Mouse (Mus musculus): ENCODE results near the gene Tmem129. TPM values are rescaled to one million over a fixed set of nuclear protein-coding genes. Genes with fewer than 3 reads are reported as not detected.
A peak's percentile ranks its signal among the peaks of the same experiment; 100 is the strongest.

The Tmem129 gene
- total and polyA plus RNA-seq, 3 experiments: 40.2 to 51.3 TPM; not detected in 1

- TF ChIP-seq USF1 (IDR thresholded peaks at IDR 0.05; ENCODE audit: low read depth, low read length) (no peak), RAD21 (IDR thresholded peaks at IDR 0.05; ENCODE audit: low read depth, low read length) (no peak), CTCF (IDR thresholded peaks at IDR 0.05 in 2 of 3, conservative IDR thresholded peaks at IDR 0.05 in 1 of 3; ENCODE audit: control insufficient read depth in 1 of 3, insufficient read depth in 1 of 3, low read depth in 2 of 3, low read length in 3 of 3, poor library complexity in 1 of 3, severe bottlenecking in 1 of 3) (no peak), TCF12 (IDR thresholded peaks at IDR 0.05; ENCODE audit: low read depth, low read length) (no peak), MXI1 (IDR thresholded peaks at IDR 0.05; ENCODE audit: low read depth, low read length) (0 out of 2 replicates have a peak, but pooled peaks have one; percentile 9), JUND (IDR thresholded peaks at IDR 0.05; ENCODE audit: low read depth, low read length) (no peak), MAFK (IDR thresholded peaks at IDR 0.05; ENCODE audit: borderline replicate concordance, low read depth, low read length) (no peak), POLR2A (IDR thresholded peaks at IDR 0.05; ENCODE audit: control insufficient read depth in 1 of 2, insufficient read depth in 1 of 2, low read depth in 1 of 2, low read length in 2 of 2, poor library complexity in 1 of 2) (no peak)
Measured at GRCm38 (mm10) chr5:33630061-33630460, 28.2 kb downstream of the Tmem129 start (continued).

GRCm38 (mm10) chr5:33629301-33629987, 28.8 kb downstream of the Tmem129 start, which contains the start of the genes Fam53a and Gm9903:
TSS of gene Fam53a (minus strand) at chr5:33629635.
TSS of gene Gm9903 (plus strand) at chr5:33629925.
- Histone ChIP-seq H3K27me3 (ENCODE audit: control insufficient read depth in 1 of 2, insufficient read depth in 2 of 2, low read length in 2 of 2) (no peaks in the 10 kb centered on the region), H3K27ac (ENCODE audit: control insufficient read depth, low read depth, low read length) (peak within 1 kb of the TSS; percentile 93), H3K4me3 (ENCODE audit: control insufficient read depth in 1 of 2, insufficient read depth in 1 of 2, low read depth in 2 of 2, low read length in 2 of 2) (peak within 1 kb of the TSS; percentile 87 to 96), H3K9me3 (replicated peaks; ENCODE audit: insufficient read depth, low read length) (no peaks in the 10 kb centered on the region), H3K79me2 (ENCODE audit: control insufficient read depth, insufficient read depth, low read length, poor library complexity) (peaks cover 25% of the 10 kb centered on the region), H3K9ac (ENCODE audit: control insufficient read depth, low read depth, low read length, poor library complexity, severe bottlenecking) (peak within 1 kb of the TSS; percentile 93), H3K36me3 (ENCODE audit: control insufficient read depth in 1 of 2, insufficient read depth in 2 of 2, low read length in 2 of 2) (peaks cover 0 to 17% of the 10 kb centered on the region in 2 experiments; a peak in 2 of 4 replicates), H3K4me1 (ENCODE audit: control insufficient read depth in 1 of 2, insufficient read depth in 2 of 2, low read length in 2 of 2) (peaks cover 10 to 17% of the 10 kb centered on the region in 2 experiments)
- DNase-seq (ENCODE audit: low read depth, low spot score): peak; percentile 99
- TF ChIP-seq ZMIZ1 (IDR thresholded peaks at IDR 0.05; ENCODE audit: low read depth, low read length): peak; percentile 98
- peak; percentile 69 for TF ChIP-seq NRF1 (IDR thresholded peaks at IDR 0.05; ENCODE audit: insufficient read depth, low read depth, low read length, poor library complexity, severe bottlenecking)
- peak; percentile 45; the same call in 1 of the 2 replicates for TF ChIP-seq CHD1 (IDR thresholded peaks at IDR 0.05; ENCODE audit: low read depth, low read length)
- TF ChIP-seq ZNF384 (IDR thresholded peaks at IDR 0.05; ENCODE audit: low read depth, low read length): no peak
- TF ChIP-seq KAT2A (conservative IDR thresholded peaks at IDR 0.05; ENCODE audit: low read depth, low read length): peak; percentile 61; the same call in 1 of the 2 replicates
- TF ChIP-seq MYB (IDR thresholded peaks at IDR 0.05; ENCODE audit: low read depth, low read length): no peak
- TF ChIP-seq JUND (IDR thresholded peaks at IDR 0.05; ENCODE audit: low read depth, low read length): no peak
- TF ChIP-seq POLR2A (IDR thresholded peaks at IDR 0.05; ENCODE audit: control insufficient read depth in 1 of 2, insufficient read depth in 1 of 2, low read depth in 1 of 2, low read length in 2 of 2, poor library complexity in 1 of 2): peak; percentile 98 to 100
- no peak for TF ChIP-seq MAFK (IDR thresholded peaks at IDR 0.05; ENCODE audit: borderline replicate concordance, low read depth, low read length)
- TF ChIP-seq SIN3A (IDR thresholded peaks at IDR 0.05; ENCODE audit: low read length): peak; percentile 84
- TF ChIP-seq POLR2AphosphoS5 (IDR thresholded peaks at IDR 0.05; ENCODE audit: borderline replicate concordance, low read depth, low read length): 0 out of 2 replicates have a peak, but pooled peaks have one; percentile 53
- peak; percentile 58; the same call in 1 of the 2 replicates for TF ChIP-seq TBP (IDR thresholded peaks at IDR 0.05; ENCODE audit: low read depth, low read length)
- TF ChIP-seq POLR2AphosphoS2 (IDR thresholded peaks at IDR 0.05; ENCODE audit: low read length): peak; percentile 98
- TF ChIP-seq USF1 (IDR thresholded peaks at IDR 0.05; ENCODE audit: low read depth, low read length): peak; percentile 90
- TF ChIP-seq MAZ (IDR thresholded peaks at IDR 0.05; ENCODE audit: low read depth, low read length): peak; percentile 48; the same call in 1 of the 2 replicates
- TF ChIP-seq CHD2 (IDR thresholded peaks at IDR 0.05; ENCODE audit: low read length): no peak
- 0 out of 2 replicates have a peak, but pooled peaks have one; percentile 28 for TF ChIP-seq RCOR1 (IDR thresholded peaks at IDR 0.05; ENCODE audit: low read depth, low read length)
- no peak for TF ChIP-seq GATA1 (IDR thresholded peaks at IDR 0.05; ENCODE audit: low read depth, low read length)
- 0 out of 2 replicates have a peak, but pooled peaks have one; percentile 7 for TF ChIP-seq ZKSCAN1 (IDR thresholded peaks at IDR 0.05; ENCODE audit: low read depth, low read length)
- TF ChIP-seq E2F4 (IDR thresholded peaks at IDR 0.05; ENCODE audit: borderline replicate concordance, low read depth, low read length): peak; percentile 56; the same call in 1 of the 2 replicates
- no peak for TF ChIP-seq ZC3H11A (IDR thresholded peaks at IDR 0.05; ENCODE audit: low read depth, low read length)
- peak; percentile 77 for TF ChIP-seq HCFC1 (IDR thresholded peaks at IDR 0.05; ENCODE audit: low read depth, low read length)
- TF ChIP-seq MAX (IDR thresholded peaks at IDR 0.05; ENCODE audit: low read length): peak; percentile 83
- TF ChIP-seq RAD21 (IDR thresholded peaks at IDR 0.05; ENCODE audit: low read depth, low read length): no peak
- peak; percentile 67 for TF ChIP-seq TCF12 (IDR thresholded peaks at IDR 0.05; ENCODE audit: low read depth, low read length)
- TF ChIP-seq GABPA (IDR thresholded peaks at IDR 0.05; ENCODE audit: low read depth, low read length): 0 out of 2 replicates have a peak, but pooled peaks have one; percentile 14
- peak; percentile 100 for TF ChIP-seq NELFE (IDR thresholded peaks at IDR 0.05; ENCODE audit: low read depth, low read length)
- TF ChIP-seq EP300 (IDR thresholded peaks at IDR 0.05; ENCODE audit: low read depth in 1 of 2, low read length in 2 of 2): 0 out of 4 replicates have a peak, but pooled peaks of 1 of the 2 experiments have one; percentile 13
- TF ChIP-seq CTCF (IDR thresholded peaks at IDR 0.05 in 2 of 3, conservative IDR thresholded peaks at IDR 0.05 in 1 of 3; ENCODE audit: control insufficient read depth in 1 of 3, insufficient read depth in 1 of 3, low read depth in 2 of 3, low read length in 3 of 3, poor library complexity in 1 of 3, severe bottlenecking in 1 of 3): no peak
- no peak for TF ChIP-seq TAL1 (IDR thresholded peaks at IDR 0.05; ENCODE audit: low read length)
- TF ChIP-seq ELF1 (IDR thresholded peaks at IDR 0.05; ENCODE audit: low read depth, low read length): peak; percentile 79

All from MEL (cell line).